Mouse (Mus musculus): Measurements from ENCODE around the gene Ankzf1. TPM values are rescaled to one million over a fixed set of nuclear protein-coding genes. Genes with fewer than 3 reads are reported as not detected.

Gene Ankzf1
- polyA plus RNA-seq, 1 experiment from 2014 or later: 28.0 TPM

GRCm38 (mm10) chr1:75192452-75192851, 501 bp downstream of the Ankzf1 start:
- H3K4me1 ChIP-seq: peaks cover 22% of the 10 kb centered on the region
- H3K4me2 ChIP-seq: peak overlapping the region; percentile 86
- H3K36me3 ChIP-seq: peaks cover 36% of the 10 kb centered on the region
- WGBS: under 1% methylated on average over 19 of the region's 19 CpGs
- H3K9ac ChIP-seq: peak overlapping the region; percentile 85
- H3K9me3 ChIP-seq: no peaks in the 10 kb centered on the region
- H3K27me3 ChIP-seq: no peaks in the 10 kb centered on the region
- peak overlapping the region; percentile 94 for H3K27ac ChIP-seq
- no peak for ATAC-seq (ENCODE audit: insufficient number of reproducible peaks, low FRiP score, low TSS enrichment, low read depth)
- peak overlapping the region; percentile 79 for H3K4me3 ChIP-seq

GRCm38 (mm10) chr1:75201236-75201635, 9.3 kb downstream of the Ankzf1 start:
- WGBS: 92% methylated on average over 1 of the region's 1 CpGs
- Histone ChIP-seq H3K4me1 (no peaks in the 10 kb centered on the region), H3K27ac (no peak overlapping the region), H3K9ac (no peak overlapping the region), H3K4me3 (no peak overlapping the region), H3K36me3 (peaks cover 52% of the 10 kb centered on the region), H3K9me3 (no peaks in the 10 kb centered on the region), H3K4me2 (no peak overlapping the region), H3K27me3 (no peaks in the 10 kb centered on the region)
- ATAC-seq (ENCODE audit: insufficient number of reproducible peaks, low FRiP score, low TSS enrichment, low read depth): no peak

- Histone ChIP-seq H3K27me3 (no peaks in the 10 kb centered on the region), H3K27ac (peak overlapping the region; percentile 74), H3K9me3 (no peaks in the 10 kb centered on the region), H3K9ac (peak overlapping the region; percentile 55), H3K36me3 (peaks cover 24% of the 10 kb centered on the region), H3K4me3 (peak overlapping the region; percentile 51), H3K4me1 (peaks cover 40% of the 10 kb centered on the region), H3K4me2 (peak overlapping the region; percentile 85)
- ATAC-seq (ENCODE audit: insufficient number of reproducible peaks, low FRiP score, low TSS enrichment, low read depth): no peak
- WGBS: 9% methylated on average over 34 of the region's 34 CpGs
Measured at GRCm38 (mm10) chr1:75208967-75209678, 17.2 kb downstream of the Ankzf1 start.

GRCm38 (mm10) chr1:75210136-75211087, 18.5 kb downstream of the Ankzf1 start, which contains the start of the genes Glb1l and Stk16:
Gene Glb1l (minus strand): TSS chr1:75210813.
Gene Stk16 (plus strand): TSS chr1:75210838.
- WGBS: 5% methylated on average over 42 of the region's 42 CpGs
- H3K4me3 ChIP-seq: peak within 1 kb of the TSS; percentile 86
- H3K4me2 ChIP-seq: peak within 1 kb of the TSS; percentile 85
- no peaks in the 10 kb centered on the region for H3K27me3 ChIP-seq
- no peaks in the 10 kb centered on the region for H3K9me3 ChIP-seq
- H3K36me3 ChIP-seq: peaks cover 37% of the 10 kb centered on the region
- ATAC-seq (ENCODE audit: insufficient number of reproducible peaks, low FRiP score, low TSS enrichment, low read depth): peak; percentile 88
- peaks cover 40% of the 10 kb centered on the region for H3K4me1 ChIP-seq
- H3K9ac ChIP-seq: peak within 1 kb of the TSS; percentile 96
- peak within 1 kb of the TSS; percentile 65 for H3K27ac ChIP-seq

- H3K4me2 ChIP-seq: peak overlapping the region; percentile 85
- H3K36me3 ChIP-seq: peaks cover 42% of the 10 kb centered on the region
- H3K9ac ChIP-seq: peak overlapping the region; percentile 96
- ATAC-seq (ENCODE audit: insufficient number of reproducible peaks, low FRiP score, low TSS enrichment, low read depth): no peak
- WGBS: 10% methylated on average over 17 of the region's 17 CpGs
- peak overlapping the region; percentile 65 for H3K27ac ChIP-seq
- no peaks in the 10 kb centered on the region for H3K9me3 ChIP-seq
- H3K4me3 ChIP-seq: peak overlapping the region; percentile 86
- H3K27me3 ChIP-seq: no peaks in the 10 kb centered on the region
- peaks cover 40% of the 10 kb centered on the region for H3K4me1 ChIP-seq
Measured at GRCm38 (mm10) chr1:75211141-75211708, 19.3 kb downstream of the Ankzf1 start.

GRCm38 (mm10) chr1:75212542-75212941, 20.6 kb downstream of the Ankzf1 start:
- Histone ChIP-seq H3K27me3 (peaks cover 10% of the 10 kb centered on the region; the same call in 1 of the 2 replicates), H3K36me3 (peaks cover 40% of the 10 kb centered on the region), H3K4me1 (peaks cover 40% of the 10 kb centered on the region), H3K9ac (no peak overlapping the region), H3K9me3 (no peaks in the 10 kb centered on the region), H3K4me3 (no peak overlapping the region), H3K27ac (no peak overlapping the region), H3K4me2 (no peak overlapping the region)
- no peak for ATAC-seq (ENCODE audit: insufficient number of reproducible peaks, low FRiP score, low TSS enrichment, low read depth)
- WGBS: 95% methylated on average over 4 of the region's 4 CpGs

GRCm38 (mm10) chr1:75213096-75213495, 21.1 kb downstream of the Ankzf1 start:
- peaks cover 40% of the 10 kb centered on the region for H3K36me3 ChIP-seq
- peaks cover 13% of the 10 kb centered on the region for H3K27me3 ChIP-seq
- no peak overlapping the region for H3K4me2 ChIP-seq
- H3K9me3 ChIP-seq: no peaks in the 10 kb centered on the region
- no peak for ATAC-seq (ENCODE audit: insufficient number of reproducible peaks, low FRiP score, low TSS enrichment, low read depth)
- peaks cover 44% of the 10 kb centered on the region for H3K4me1 ChIP-seq
- H3K9ac ChIP-seq: no peak overlapping the region
- WGBS: 88% methylated on average over 7 of the region's 7 CpGs
- no peak overlapping the region for H3K4me3 ChIP-seq
- H3K27ac ChIP-seq: no peak overlapping the region

- no peak for ATAC-seq (ENCODE audit: insufficient number of reproducible peaks, low FRiP score, low TSS enrichment, low read depth)
- WGBS: 80% methylated on average over 2 of the region's 2 CpGs
- peaks cover 40% of the 10 kb centered on the region for H3K36me3 ChIP-seq
- no peak overlapping the region for H3K4me2 ChIP-seq
- no peaks in the 10 kb centered on the region for H3K9me3 ChIP-seq
- H3K4me3 ChIP-seq: no peak overlapping the region
- peaks cover 45% of the 10 kb centered on the region for H3K4me1 ChIP-seq
- no peak overlapping the region for H3K9ac ChIP-seq
- peaks cover 26% of the 10 kb centered on the region for H3K27me3 ChIP-seq
- H3K27ac ChIP-seq: no peak overlapping the region
Measured at GRCm38 (mm10) chr1:75214442-75214841, 22.5 kb downstream of the Ankzf1 start.

GRCm38 (mm10) chr1:75214886-75215285, 22.9 kb downstream of the Ankzf1 start:
- no peak for ATAC-seq (ENCODE audit: insufficient number of reproducible peaks, low FRiP score, low TSS enrichment, low read depth)
- Histone ChIP-seq H3K9me3 (no peaks in the 10 kb centered on the region), H3K9ac (no peak overlapping the region), H3K4me2 (no peak overlapping the region), H3K36me3 (peaks cover 40% of the 10 kb centered on the region), H3K27me3 (peaks cover 31% of the 10 kb centered on the region), H3K4me1 (peaks cover 45% of the 10 kb centered on the region), H3K27ac (no peak overlapping the region), H3K4me3 (no peak overlapping the region)
- WGBS: 69% methylated on average over 5 of the region's 5 CpGs

GRCm38 (mm10) chr1:75215785-75216184, 23.8 kb downstream of the Ankzf1 start:
- no peaks in the 10 kb centered on the region for H3K9me3 ChIP-seq
- no peak overlapping the region for H3K4me2 ChIP-seq
- H3K36me3 ChIP-seq: peaks cover 40% of the 10 kb centered on the region
- WGBS: 92% methylated on average over 9 of the region's 9 CpGs
- H3K9ac ChIP-seq: no peak overlapping the region
- no peak overlapping the region for H3K27ac ChIP-seq
- H3K4me3 ChIP-seq: no peak overlapping the region
- ATAC-seq (ENCODE audit: insufficient number of reproducible peaks, low FRiP score, low TSS enrichment, low read depth): no peak
- peaks cover 40% of the 10 kb centered on the region for H3K27me3 ChIP-seq
- H3K4me1 ChIP-seq: peaks cover 40% of the 10 kb centered on the region

- no peak overlapping the region for H3K9ac ChIP-seq
- no peak overlapping the region for H3K4me2 ChIP-seq
- no peak overlapping the region; the same call in 1 of the 2 replicates for H3K4me3 ChIP-seq
- WGBS: 71% methylated on average over 13 of the region's 13 CpGs
- ATAC-seq (ENCODE audit: insufficient number of reproducible peaks, low FRiP score, low TSS enrichment, low read depth): no peak
- peaks cover 37% of the 10 kb centered on the region for H3K36me3 ChIP-seq
- peaks cover 50% of the 10 kb centered on the region for H3K27me3 ChIP-seq
- no peaks in the 10 kb centered on the region for H3K9me3 ChIP-seq
- H3K27ac ChIP-seq: no peak overlapping the region
- peaks cover 30% of the 10 kb centered on the region for H3K4me1 ChIP-seq
Measured at GRCm38 (mm10) chr1:75216797-75217585, 25.0 kb downstream of the Ankzf1 start.

Data from limb, embryonic 15.5 days (tissue).